Mouse (Mus musculus) T-helper 2 cell (primary cell): ENCODE data around the gene Irf7.

Experiments used
- in situ Hi-C: fragments of 300-600 bp; cut with MboI, MseI; formaldehyde crosslinking; loops from one replicate; pipeline ENCODE4 v1.15.1; 2025; ENCODE audit warnings: high pct_unique_total_duplicates

Gene Irf7

GRCm38 (mm10) chr7:141221249-141222125 is 44.8 kb downstream of the Irf7 start:
- in situ Hi-C loops = no loop called here

- in situ Hi-C loops = no loop called here
Observed at GRCm38 (mm10) chr7:141220377-141220776, 45.9 kb downstream of the Irf7 start.

- in situ Hi-C loops = no loop called here
Observed at GRCm38 (mm10) chr7:141219558-141220099, 46.7 kb downstream of the Irf7 start.

GRCm38 (mm10) chr7:141218557-141219133 is 47.6 kb downstream of the Irf7 start:
- in situ Hi-C loops = no loop called here

- in situ Hi-C loops = no loop called here
Observed at GRCm38 (mm10) chr7:141218141-141218540, 48.1 kb downstream of the Irf7 start.

- in situ Hi-C loops = no loop called here
Observed at GRCm38 (mm10) chr7:141217343-141218013, 48.8 kb downstream of the Irf7 start.

GRCm38 (mm10) chr7:141216894-141217293 is 49.4 kb downstream of the Irf7 start:
- in situ Hi-C loops = no loop called here

GRCm38 (mm10) chr7:141215880-141216733 is 50.2 kb downstream of the Irf7 start:
- in situ Hi-C loops = no loop called here

GRCm38 (mm10) chr7:141215101-141215879 is 51.0 kb downstream of the Irf7 start, which contains the start of gene Rassf7:
TSS of gene Rassf7 (plus strand) at chr7:141215860.
- in situ Hi-C loops = no loop called here

- in situ Hi-C loops = loop anchor here (5.0 kb wide), 1 partner anchor 62 kb away; no protein-coding TSS in a partner anchor
Observed at GRCm38 (mm10) chr7:141214310-141214709, 52.0 kb downstream of the Irf7 start.

GRCm38 (mm10) chr7:141213605-141214235 is 52.6 kb downstream of the Irf7 start, which contains the start of gene Lmntd2:
TSS of gene Lmntd2 (minus strand) at chr7:141214080.
- in situ Hi-C loops = loop anchor here (5.0 kb wide), 1 partner anchor 61 kb away; no protein-coding TSS in a partner anchor

- in situ Hi-C loops = loop anchor here (5.0 kb wide), 1 partner anchor 61 kb away; no protein-coding TSS in a partner anchor
Observed at GRCm38 (mm10) chr7:141213133-141213532, 53.1 kb downstream of the Irf7 start.
